In the genomic region with DNA sequence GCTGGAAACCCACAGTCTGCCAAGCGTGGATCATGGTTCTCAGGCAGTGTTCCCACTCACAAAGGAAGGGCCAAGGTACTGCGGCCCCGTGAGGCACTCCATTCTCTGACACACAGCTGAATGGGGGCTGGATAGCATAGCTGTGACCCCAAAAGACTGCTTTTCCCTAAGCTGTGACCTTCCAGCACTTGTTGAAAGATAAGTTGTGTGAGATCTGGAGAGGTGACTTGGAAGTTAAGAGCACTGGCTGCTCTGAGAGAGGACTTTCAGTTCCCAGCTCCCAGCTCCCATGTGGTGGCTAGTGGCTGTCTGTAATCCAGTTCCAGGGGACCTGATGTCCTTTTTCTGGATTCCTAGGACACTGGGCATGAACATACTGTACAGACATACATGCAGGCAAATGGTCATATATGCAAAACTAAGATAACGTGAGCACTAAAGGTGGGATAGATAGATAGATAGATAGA, we compare ENCODE assay signal across 10 mouse cellular contexts.
DNase-seq lines count a peak whose midpoint lies in the region; ATAC-seq lines count a peak whose summit lies in the region.
"Had no signal": no experiment of that assay in that cellular context is flagged by ENCODE, and none has a peak within 500 bp of the region (broad histone marks: within the 10 kb centered on the region; RNA-seq: fewer than 3 reads in every experiment).

No protein-coding gene starts in this region.

- 69% methylated on average over 4 of the region's 4 CpGs for WGBS in forebrain, embryonic 10.5 days
- WGBS in forebrain, embryonic 11.5 days: 60% methylated on average over 4 of the region's 4 CpGs
- WGBS in lung, embryonic 15.5 days: 49% methylated on average over 4 of the region's 4 CpGs
- 30% methylated on average over 4 of the region's 4 CpGs for WGBS in limb, embryonic 13.5 days

- H3K9me3 ChIP-seq in forebrain, embryonic 10.5 days: 0 out of 2 replicates have a peak, but pooled peaks cover 2% of the 10 kb centered on the region
- no peaks in the 10 kb centered on the region for H3K9me3 ChIP-seq in forebrain, embryonic 11.5 days (ENCODE audit: control insufficient read depth, low read length)
- no peaks in the 10 kb centered on the region for H3K9me3 ChIP-seq in lung, embryonic 15.5 days
- no peaks in the 10 kb centered on the region for H3K9me3 ChIP-seq in limb, embryonic 13.5 days

- DNase-seq in forebrain, embryonic 10.5 days (ENCODE audit: extremely low spot score, low spot score): no peak
- DNase-seq in forebrain, embryonic 11.5 days (ENCODE audit: low spot score): no peak
- no peak for DNase-seq in lung, postnatal 14 days
- DNase-seq in heart, adult 8-10 months (ENCODE audit: low spot score): peak; percentile 20
- no peak for DNase-seq in retina, postnatal 1 day
- no peak for DNase-seq in thymus, postnatal 4 days

- peaks cover 47% of the 10 kb centered on the region for H3K27me3 ChIP-seq in forebrain, embryonic 10.5 days (ENCODE audit: poor library complexity, severe bottlenecking)
- H3K27me3 ChIP-seq in forebrain, embryonic 11.5 days (ENCODE audit: control insufficient read depth, insufficient read depth, low read length): no peaks in the 10 kb centered on the region; the same call in 1 of the 2 replicates
- H3K27me3 ChIP-seq in lung, embryonic 15.5 days: no peaks in the 10 kb centered on the region
- H3K27me3 ChIP-seq in limb, embryonic 13.5 days: peaks cover 28% of the 10 kb centered on the region
- H3K27me3 ChIP-seq: Patski had no signal

- H3K9ac ChIP-seq in forebrain, embryonic 11.5 days (ENCODE audit: low read length): no peak overlapping the region
- no peak overlapping the region for H3K9ac ChIP-seq in lung, embryonic 15.5 days
- no peak overlapping the region for H3K9ac ChIP-seq in limb, embryonic 13.5 days
- H3K9ac ChIP-seq: liver, embryonic 14.5 days had no signal

- no peaks in the 10 kb centered on the region for H3K36me3 ChIP-seq in forebrain, embryonic 10.5 days (replicated peaks)
- H3K36me3 ChIP-seq in forebrain, embryonic 11.5 days (ENCODE audit: control insufficient read depth, insufficient read depth, low read length): no peaks in the 10 kb centered on the region
- peaks cover 4% of the 10 kb centered on the region for H3K36me3 ChIP-seq in lung, embryonic 15.5 days
- H3K36me3 ChIP-seq in limb, embryonic 13.5 days: peaks cover 4% of the 10 kb centered on the region; the same call in 1 of the 2 replicates

- no peak for ATAC-seq in forebrain, embryonic 11.5 days (replicated peaks; ENCODE audit: low FRiP score)
- no peak for ATAC-seq in lung, embryonic 15.5 days (ENCODE audit: borderline replicate concordance, extremely low read depth, low FRiP score, low TSS enrichment)
- ATAC-seq in limb, embryonic 13.5 days (ENCODE audit: low FRiP score, low read depth): no peak; the same call in 1 of the 2 replicates

- peaks cover 28% of the 10 kb centered on the region for H3K4me1 ChIP-seq in forebrain, embryonic 10.5 days
- H3K4me1 ChIP-seq in forebrain, embryonic 11.5 days (replicated peaks; ENCODE audit: control insufficient read depth, insufficient read depth, low read length): peaks cover 18% of the 10 kb centered on the region
- H3K4me1 ChIP-seq in lung, embryonic 15.5 days: peaks cover 23% of the 10 kb centered on the region
- H3K4me1 ChIP-seq in limb, embryonic 13.5 days: peaks cover 26% of the 10 kb centered on the region

- peak overlapping the region; percentile 78 for H3K27ac ChIP-seq in forebrain, embryonic 10.5 days
- no peak overlapping the region for H3K27ac ChIP-seq in forebrain, embryonic 11.5 days (ENCODE audit: low read depth, low read length)
- peak overlapping the region; percentile 58; the same call in 1 of the 2 replicates for H3K27ac ChIP-seq in lung, embryonic 15.5 days
- no peak overlapping the region for H3K27ac ChIP-seq in limb, embryonic 13.5 days
- H3K27ac ChIP-seq: liver, embryonic 14.5 days had no signal

- H3K4me3 ChIP-seq in forebrain, embryonic 10.5 days: no peak overlapping the region
- no peak overlapping the region for H3K4me3 ChIP-seq in forebrain, embryonic 11.5 days (ENCODE audit: low read depth, low read length)
- H3K4me3 ChIP-seq in lung, embryonic 15.5 days: no peak overlapping the region
- H3K4me3 ChIP-seq in limb, embryonic 13.5 days: 0 out of 2 replicates have a peak overlapping the region, but pooled peaks have one; percentile 11

- H3K4me2 ChIP-seq in forebrain, embryonic 11.5 days (ENCODE audit: low read depth, low read length, severe bottlenecking): no peak overlapping the region
- peak overlapping the region; percentile 36; the same call in 1 of the 2 replicates for H3K4me2 ChIP-seq in lung, embryonic 15.5 days
- H3K4me2 ChIP-seq in limb, embryonic 13.5 days (replicated peaks): peak overlapping the region; percentile 45

Comparison
In these comparisons a context has a peak if more than half of its experiments do, and no peak if none do; other contexts are left out.
1. H3K27ac ChIP-seq: peak in forebrain, embryonic 10.5 days (single experiment) and lung, embryonic 15.5 days (single experiment); none in forebrain, embryonic 11.5 days (single experiment) and limb, embryonic 13.5 days (single experiment).